Mouse (Mus musculus) hindbrain, embryonic 13.5 days (tissue): Measurements from ENCODE around the gene Gapdhs. TPM values are rescaled to one million over a fixed set of nuclear protein-coding genes. Genes with fewer than 3 reads are reported as not detected.
"Not testable (repeated sequence)": the region's sequence is repeated elsewhere in the genome, so short reads cannot be mapped to it uniquely, and the experiment has no call there.

Experiments used
- ATAC-seq: fragments of 200-750 bp; cut with Nextera tagmentation; 2 replicates; pipeline ENCODE4 v1.8.0; 2017; ENCODE audit warnings: moderate TSS enrichment; ENCODE audit not compliant: low FRiP score
- H3K27ac ChIP-seq: fragments of 300-500 bp; sonication (generic); 2 replicates; pipeline ENCODE4 v1.5.1; 2015; ENCODE audit warnings: inconsistent platforms, mild to moderate bottlenecking, moderate library complexity
- H3K27me3 ChIP-seq: fragments of 300-500 bp; sonication (generic); 2 replicates; pipeline ENCODE4 v1.6.1; 2015; ENCODE audit warnings: mild to moderate bottlenecking, inconsistent platforms
- H3K36me3 ChIP-seq: fragments of 300-500 bp; sonication (generic); 2 replicates; pipeline ENCODE4 v1.6.1; 2015; ENCODE audit warnings: mild to moderate bottlenecking, inconsistent platforms
- H3K4me1 ChIP-seq: fragments of 300-500 bp; sonication (generic); replicated peaks from 2 replicates; pipeline ENCODE4 v1.6.1; 2015; ENCODE audit warnings: inconsistent platforms
- H3K4me2 ChIP-seq: fragments of 300-500 bp; sonication (generic); 2 replicates; pipeline ENCODE4 v1.6.1; 2015; ENCODE audit warnings: inconsistent platforms, mild to moderate bottlenecking, moderate library complexity
- H3K4me3 ChIP-seq: fragments of 300-500 bp; sonication (generic); 2 replicates; pipeline ENCODE4 v1.5.1; 2015; ENCODE audit warnings: mild to moderate bottlenecking, inconsistent platforms
- H3K9ac ChIP-seq: fragments of 300-500 bp; sonication (generic); 2 replicates; pipeline ENCODE4 v1.6.1; 2015; ENCODE audit warnings: mild to moderate bottlenecking, inconsistent platforms
- H3K9me3 ChIP-seq: fragments of 300-500 bp; sonication (generic); 2 replicates; pipeline ENCODE4 v1.6.1; 2016; ENCODE audit warnings: inconsistent platforms
- WGBS: fragments of 180-500 bp; shearing (Covaris S2); methylation state at CpG from one replicate; pipeline ENCODE4 v1.1.7; 2015; 5-methylcytosine and 5-hydroxymethylcytosine counted together
- polyA plus RNA-seq: library from polyadenylated mRNA; unstranded; fragments of >200 nt; fragmentation: Nextera tagmentation; extraction: Ambion mirVana; gene quantifications from 2 replicates; pipeline ENCODE4 v1.2.1, GENCODE M21; 2015

Gapdhs gene
- 1.3 and 1.7 TPM in 2 replicates for polyA plus RNA-seq

DNA sequence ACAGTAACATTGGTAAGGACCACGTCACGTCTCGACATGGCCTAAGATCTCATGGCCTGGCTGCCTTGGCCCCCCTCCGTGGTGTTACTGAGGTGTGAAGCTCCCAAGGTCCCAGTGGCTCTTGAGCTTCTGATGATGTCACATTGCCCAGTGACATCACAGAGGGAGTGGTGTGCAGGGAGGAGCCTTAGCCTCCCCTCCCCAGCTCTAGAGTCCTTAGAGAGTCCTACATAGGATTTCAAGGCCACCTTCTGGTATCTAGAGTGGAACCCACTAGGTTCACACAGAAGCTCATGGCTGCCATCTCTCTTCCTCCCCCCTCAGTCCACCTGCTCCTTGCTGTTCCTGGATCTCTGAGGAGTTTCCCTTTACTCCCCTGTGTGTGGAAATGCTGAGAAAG lies at the start of gene Gapdhs:
Gene Gapdhs (minus strand): TSS at position 65 of the 400 bp plus-strand sequence.
- not testable (repeated sequence) for H3K27ac ChIP-seq, H3K9me3 ChIP-seq, ATAC-seq, H3K4me2 ChIP-seq, H3K27me3 ChIP-seq, H3K4me1 ChIP-seq, H3K9ac ChIP-seq, H3K4me3 ChIP-seq
- WGBS, result 100% methylated on average over 1 of the region's 4 CpGs
- H3K36me3 ChIP-seq, result peaks cover 30% of the 10 kb centered on the region

DNA sequence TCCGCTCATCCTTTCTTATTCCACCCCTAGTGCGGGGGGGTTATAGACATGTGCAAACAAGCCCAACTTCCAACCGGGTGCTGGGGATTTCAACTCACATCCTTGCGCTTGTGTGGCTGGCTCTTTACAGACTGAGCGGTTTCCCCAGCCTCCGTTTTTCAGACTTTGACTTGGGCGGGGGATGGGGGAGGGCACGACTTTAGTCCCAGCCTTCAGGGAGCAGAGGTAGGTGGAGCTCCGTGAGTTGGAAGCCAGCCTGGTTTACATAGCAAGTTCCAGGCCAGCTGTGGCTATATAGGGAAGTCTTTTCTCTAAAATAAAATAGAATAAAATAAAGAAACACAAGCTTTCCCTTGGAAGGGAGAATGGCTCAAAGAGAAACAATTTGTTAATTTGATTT lies 48.4 kb upstream of the Gapdhs start:
- H3K27ac ChIP-seq, result no peak overlapping the region
- WGBS, result 37% methylated on average over 9 of the region's 9 CpGs
- no peaks in the 10 kb centered on the region for H3K9me3 ChIP-seq
- peaks cover 9% of the 10 kb centered on the region; the same call in 1 of the 2 replicates for H3K27me3 ChIP-seq
- no peak overlapping the region for H3K9ac ChIP-seq
- no peak overlapping the region for H3K4me3 ChIP-seq
- H3K36me3 ChIP-seq, result no peaks in the 10 kb centered on the region
- no peaks in the 10 kb centered on the region for H3K4me1 ChIP-seq
- H3K4me2 ChIP-seq, result no peak overlapping the region
- no peak for ATAC-seq

DNA sequence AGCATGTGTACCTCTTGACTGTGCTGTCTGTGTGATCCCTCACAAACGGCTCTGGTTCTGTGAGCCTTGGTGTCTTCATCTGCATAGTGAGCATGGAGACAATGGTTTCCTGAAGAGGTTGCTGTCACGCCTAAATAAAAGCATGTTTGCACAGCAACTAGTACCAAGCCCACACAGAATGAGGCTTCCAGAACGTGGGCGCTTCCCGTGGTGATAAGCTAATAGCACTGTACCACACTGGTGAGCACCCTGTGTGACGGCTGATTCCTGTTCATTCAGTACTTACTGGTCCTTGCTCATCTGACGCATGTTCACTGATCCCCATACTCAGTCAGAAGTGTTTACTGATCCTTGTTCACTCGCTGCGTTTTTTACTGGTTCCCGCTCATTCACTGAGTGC lies 46.7 kb upstream of the Gapdhs start:
- H3K4me1 ChIP-seq, result peaks cover 15% of the 10 kb centered on the region

DNA sequence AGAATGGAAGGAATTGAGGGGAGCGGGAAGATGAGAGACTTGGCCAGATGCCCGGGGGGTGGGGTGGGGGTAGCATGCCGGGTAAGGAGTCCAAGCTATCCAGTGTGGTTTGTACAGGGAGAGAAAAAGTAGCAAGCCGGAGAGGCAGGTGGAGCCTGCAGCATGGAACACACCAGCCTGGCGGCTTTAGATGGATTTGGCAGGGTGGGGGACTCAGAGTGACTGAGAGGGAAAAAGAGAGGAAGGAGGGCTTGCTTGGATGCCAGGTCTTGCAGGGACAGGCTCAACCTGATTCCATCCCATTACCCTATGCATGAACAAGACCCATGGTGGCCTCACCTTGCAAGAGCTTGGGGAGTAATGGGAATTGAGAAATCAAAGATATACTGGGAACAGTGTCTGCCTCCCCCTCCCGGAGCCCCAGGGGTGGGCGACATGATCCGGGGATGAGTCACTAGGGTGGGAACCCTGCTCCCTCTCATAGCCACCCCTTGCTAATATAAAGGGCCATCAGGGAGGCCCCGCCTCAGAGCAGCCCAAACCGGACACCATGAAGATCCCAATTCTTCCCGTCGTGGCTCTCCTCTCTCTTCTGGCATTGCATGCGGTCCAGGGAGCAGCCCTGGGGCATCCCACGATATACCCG lies 44.0 kb upstream of the Gapdhs start, which contains the start of gene Krtdap:
Gene Krtdap (plus strand): TSS at position 520 of the 646 bp plus-strand sequence.
- WGBS, result 55% methylated on average over 15 of the region's 15 CpGs
- Histone ChIP-seq H3K27ac (no peak within 1 kb of the TSS), H3K4me3 (no peak within 1 kb of the TSS), H3K4me2 (no peak within 1 kb of the TSS), H3K4me1 (peaks cover 15% of the 10 kb centered on the region), H3K9me3 (no peaks in the 10 kb centered on the region), H3K9ac (no peak within 1 kb of the TSS), H3K36me3 (no peaks in the 10 kb centered on the region), H3K27me3 (0 out of 2 replicates have a peak, but pooled peaks cover 4% of the 10 kb centered on the region)
- ATAC-seq, result no peak

More for the DNA sequence above, 46.7 kb upstream of the Gapdhs start:
- Histone ChIP-seq H3K27me3 (peaks cover 9% of the 10 kb centered on the region; the same call in 1 of the 2 replicates), H3K27ac (no peak overlapping the region), H3K4me3 (no peak overlapping the region), H3K36me3 (no peaks in the 10 kb centered on the region), H3K4me2 (no peak overlapping the region), H3K9ac (no peak overlapping the region), H3K9me3 (no peaks in the 10 kb centered on the region)
- WGBS, result 79% methylated on average over 10 of the region's 10 CpGs
- no peak for ATAC-seq

DNA sequence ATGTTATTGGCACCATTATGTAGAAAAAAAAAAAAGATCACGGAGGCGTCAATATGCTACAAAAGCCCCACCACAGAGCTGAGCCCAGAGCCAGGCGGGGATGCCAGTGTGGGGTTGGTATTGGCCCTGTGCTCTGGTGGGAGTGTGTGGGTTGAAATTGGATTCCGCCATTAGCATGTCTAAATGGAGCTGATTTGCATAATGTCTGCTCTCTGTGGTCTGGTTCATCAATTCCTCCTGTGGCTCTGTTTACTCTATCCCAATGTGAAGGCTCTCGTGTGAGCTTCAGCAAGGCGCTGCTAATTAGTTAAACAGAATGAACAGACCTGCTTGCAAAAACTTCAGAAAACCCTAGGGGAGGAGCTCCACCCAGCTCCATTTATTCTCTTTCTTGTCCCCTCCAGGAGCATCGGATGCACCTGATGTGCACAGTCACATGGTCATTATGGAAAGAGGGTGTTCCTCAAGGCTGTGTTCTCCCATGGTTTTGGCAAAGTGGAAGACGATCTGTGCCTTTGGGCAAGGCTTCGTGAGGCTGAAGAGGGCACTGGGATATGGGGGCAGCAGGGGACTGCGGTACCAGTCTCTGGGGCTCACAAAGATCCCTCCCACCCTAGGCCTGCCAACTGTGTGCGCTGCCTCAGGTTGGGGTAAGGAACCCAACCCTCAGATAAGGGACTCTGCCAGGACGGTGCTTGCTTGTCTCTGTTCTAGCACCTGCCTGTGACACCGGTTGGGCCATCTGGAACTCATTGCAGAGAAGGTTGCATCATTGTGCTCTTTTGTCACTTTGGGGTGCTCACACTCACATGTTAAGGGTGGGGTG lies 42.5 kb upstream of the Gapdhs start:
- Histone ChIP-seq H3K4me2 (no peak overlapping the region), H3K27me3 (0 out of 2 replicates have a peak, but pooled peaks cover 4% of the 10 kb centered on the region), H3K27ac (peak overlapping the region; percentile 77), H3K9me3 (no peaks in the 10 kb centered on the region), H3K36me3 (no peaks in the 10 kb centered on the region), H3K4me3 (no peak overlapping the region), H3K9ac (no peak overlapping the region), H3K4me1 (peaks cover 15% of the 10 kb centered on the region)
- WGBS, result 46% methylated on average over 13 of the region's 13 CpGs
- peak; percentile 89 for ATAC-seq

DNA sequence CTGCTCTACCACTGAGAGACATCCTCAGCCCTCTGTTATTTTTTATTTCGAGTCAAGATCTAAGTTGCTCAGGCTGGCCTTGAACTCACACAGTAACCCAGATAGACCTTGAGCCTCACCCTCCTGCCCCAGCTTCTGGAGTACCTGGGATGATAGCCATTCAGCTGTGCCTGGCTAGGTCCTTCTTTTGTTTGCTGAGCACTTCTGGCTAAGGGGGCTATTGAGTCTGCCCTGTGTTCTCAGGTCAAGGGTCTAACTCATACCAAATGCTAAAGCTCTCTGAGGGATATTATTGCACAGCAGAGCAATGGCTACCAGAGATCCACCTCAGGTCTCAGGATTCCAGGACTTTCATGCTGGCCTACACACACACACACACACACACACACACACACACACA lies 41.7 kb upstream of the Gapdhs start:
- 65% methylated on average over 1 of the region's 1 CpGs for WGBS
- no peaks in the 10 kb centered on the region for H3K9me3 ChIP-seq
- H3K4me3 ChIP-seq, result no peak overlapping the region
- peaks cover 15% of the 10 kb centered on the region for H3K4me1 ChIP-seq
- H3K36me3 ChIP-seq, result no peaks in the 10 kb centered on the region
- H3K4me2 ChIP-seq, result no peak overlapping the region
- ATAC-seq, result no peak
- H3K27me3 ChIP-seq, result 0 out of 2 replicates have a peak, but pooled peaks cover 4% of the 10 kb centered on the region
- H3K27ac ChIP-seq, result peak overlapping the region; percentile 77
- no peak overlapping the region for H3K9ac ChIP-seq

DNA sequence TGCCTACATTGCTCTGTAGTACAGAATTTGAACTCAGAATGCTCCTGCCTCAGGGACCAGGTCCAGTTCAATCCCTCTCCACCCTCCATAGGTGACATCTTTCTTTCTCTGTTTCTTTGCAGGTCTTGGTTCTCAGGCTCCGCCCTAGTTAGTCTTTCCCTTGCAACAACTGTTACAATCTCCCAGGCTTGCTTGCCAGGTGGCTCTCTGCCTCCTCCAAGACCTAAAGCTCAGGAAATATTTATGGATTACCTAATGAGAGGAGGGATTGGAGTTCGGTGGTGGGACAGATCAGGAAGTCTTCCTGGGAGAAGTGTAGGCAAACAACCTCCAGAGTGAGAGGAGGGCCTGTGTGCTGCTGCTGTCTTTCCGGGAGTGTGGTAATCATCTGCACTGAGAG lies 39.2 kb upstream of the Gapdhs start:
- whole genome bisulfite sequencing, result 79% methylated on average over 3 of the region's 3 CpGs

DNA sequence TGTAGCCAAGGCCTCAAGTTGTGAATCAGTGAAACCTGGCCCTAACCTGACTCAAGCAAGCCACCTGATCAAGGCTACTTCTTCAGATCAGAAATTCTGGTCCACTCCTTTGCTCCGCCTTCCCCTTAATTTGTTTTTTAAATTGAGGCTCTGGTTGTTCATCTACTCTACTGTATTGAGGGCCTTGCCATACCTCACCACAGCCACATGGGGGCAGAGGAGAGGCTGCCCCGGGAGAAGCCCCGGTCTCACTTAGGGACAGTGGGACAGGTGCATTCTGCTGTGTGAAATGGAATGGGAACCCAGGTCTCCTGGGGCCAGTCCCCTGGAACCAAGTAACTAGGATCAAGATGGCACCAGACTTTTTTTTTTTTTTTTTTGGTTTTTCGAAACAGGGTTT lies 38.3 kb upstream of the Gapdhs start:
- no peak overlapping the region for H3K4me2 ChIP-seq
- no peak for ATAC-seq
- 67% methylated on average over 4 of the region's 4 CpGs for WGBS

More for the DNA sequence above, 39.2 kb upstream of the Gapdhs start:
- peaks cover 15% of the 10 kb centered on the region for H3K4me1 ChIP-seq
- no peak overlapping the region for H3K4me2 ChIP-seq
- no peak overlapping the region for H3K4me3 ChIP-seq
- H3K9ac ChIP-seq, result no peak overlapping the region
- no peak for ATAC-seq
- H3K36me3 ChIP-seq, result no peaks in the 10 kb centered on the region
- no peaks in the 10 kb centered on the region for H3K27me3 ChIP-seq
- H3K9me3 ChIP-seq, result no peaks in the 10 kb centered on the region
- no peak overlapping the region for H3K27ac ChIP-seq

DNA sequence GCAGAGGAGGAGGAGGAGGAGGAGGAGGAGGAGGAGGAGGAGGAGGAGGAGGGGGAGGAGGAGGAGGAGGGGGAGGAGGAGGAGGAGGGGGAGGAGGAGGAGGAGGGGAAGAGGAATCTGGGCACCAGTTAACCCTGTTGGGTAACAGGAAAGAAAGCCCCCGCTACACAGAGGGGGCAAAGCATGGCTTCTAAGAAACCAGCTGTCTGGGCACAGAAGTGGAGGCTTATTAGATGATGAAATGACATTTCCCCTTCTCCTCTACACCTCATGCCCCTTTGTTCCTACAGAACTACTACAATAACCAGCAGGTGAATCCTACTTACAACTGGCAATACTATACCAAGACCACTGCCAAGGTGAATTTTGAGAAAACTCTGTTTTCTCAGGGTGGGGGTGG lies 34.4 kb upstream of the Gapdhs start:
- Histone ChIP-seq H3K9ac (no peak overlapping the region), H3K27me3 (0 out of 2 replicates have a peak, but pooled peaks cover 2% of the 10 kb centered on the region), H3K4me2 (no peak overlapping the region), H3K9me3 (no peaks in the 10 kb centered on the region), H3K4me3 (no peak overlapping the region), H3K36me3 (no peaks in the 10 kb centered on the region), H3K4me1 (no peaks in the 10 kb centered on the region), H3K27ac (no peak overlapping the region)
- 77% methylated on average over 1 of the region's 1 CpGs for WGBS
- no peak for ATAC-seq

More for the DNA sequence above, 38.3 kb upstream of the Gapdhs start:
- H3K27ac ChIP-seq, result no peak overlapping the region
- no peak overlapping the region for H3K4me3 ChIP-seq
- no peaks in the 10 kb centered on the region for H3K27me3 ChIP-seq
- peaks cover 15% of the 10 kb centered on the region for H3K4me1 ChIP-seq
- H3K36me3 ChIP-seq, result no peaks in the 10 kb centered on the region
- no peaks in the 10 kb centered on the region for H3K9me3 ChIP-seq
- H3K9ac ChIP-seq, result no peak overlapping the region

DNA sequence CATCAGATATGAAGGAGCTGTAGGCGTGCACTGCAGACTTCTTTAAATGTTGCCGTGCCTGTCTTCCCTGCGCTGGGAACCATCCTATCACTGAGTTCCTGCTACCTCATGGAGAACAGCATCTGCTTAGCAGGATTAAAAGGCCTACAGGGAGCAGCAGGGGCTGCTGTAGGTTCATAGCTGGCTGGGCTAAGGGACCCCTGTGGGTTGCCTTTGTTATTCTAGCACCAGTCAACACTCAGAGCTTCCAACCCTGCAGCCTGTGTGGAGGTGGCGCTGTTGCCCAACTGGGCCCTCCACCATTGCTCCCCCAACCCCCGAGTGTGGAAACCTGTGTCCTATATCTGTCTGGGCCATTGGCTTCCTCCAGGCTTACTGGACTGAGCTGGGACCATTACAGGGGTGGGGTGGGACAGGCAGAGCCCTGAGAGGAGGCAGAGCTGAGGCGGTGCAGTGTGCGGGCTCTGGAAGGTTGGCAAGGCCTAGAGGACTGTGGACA lies 33.6 kb upstream of the Gapdhs start:
- WGBS, result 44% methylated on average over 7 of the region's 7 CpGs
- no peaks in the 10 kb centered on the region for H3K9me3 ChIP-seq
- no peaks in the 10 kb centered on the region for H3K36me3 ChIP-seq
- no peak for ATAC-seq
- H3K27ac ChIP-seq, result no peak overlapping the region
- no peak overlapping the region for H3K4me2 ChIP-seq
- H3K9ac ChIP-seq, result no peak overlapping the region
- H3K4me1 ChIP-seq, result no peaks in the 10 kb centered on the region
- 0 out of 2 replicates have a peak, but pooled peaks cover 2% of the 10 kb centered on the region for H3K27me3 ChIP-seq
- no peak overlapping the region for H3K4me3 ChIP-seq

DNA sequence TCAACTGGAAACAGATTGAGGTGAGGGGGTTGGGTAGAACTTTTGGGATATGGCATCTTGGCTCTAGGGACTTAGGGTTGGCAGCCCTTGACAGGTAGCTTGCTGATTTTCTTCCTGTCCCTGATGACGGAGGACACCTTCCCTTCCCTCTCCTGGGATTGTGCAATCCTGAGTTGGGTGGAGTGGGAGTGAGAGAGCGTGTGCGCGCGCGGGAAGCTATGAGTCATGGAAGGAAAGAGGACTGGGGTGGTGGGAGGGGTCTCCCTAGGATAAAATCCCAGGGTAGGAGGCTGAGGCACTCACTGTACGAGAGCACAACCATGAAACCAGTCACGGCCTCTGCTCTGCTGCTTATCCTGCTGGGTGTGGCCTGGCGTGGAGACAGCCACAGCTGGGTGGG lies 32.6 kb upstream of the Gapdhs start:
- H3K9me3 ChIP-seq, result no peaks in the 10 kb centered on the region
- H3K36me3 ChIP-seq, result no peaks in the 10 kb centered on the region
- H3K4me2 ChIP-seq, result no peak overlapping the region
- no peak overlapping the region for H3K27ac ChIP-seq
- ATAC-seq, result no peak
- no peaks in the 10 kb centered on the region for H3K4me1 ChIP-seq
- no peak overlapping the region for H3K4me3 ChIP-seq
- 91% methylated on average over 9 of the region's 9 CpGs for WGBS
- 0 out of 2 replicates have a peak, but pooled peaks cover 2% of the 10 kb centered on the region for H3K27me3 ChIP-seq
- H3K9ac ChIP-seq, result no peak overlapping the region

DNA sequence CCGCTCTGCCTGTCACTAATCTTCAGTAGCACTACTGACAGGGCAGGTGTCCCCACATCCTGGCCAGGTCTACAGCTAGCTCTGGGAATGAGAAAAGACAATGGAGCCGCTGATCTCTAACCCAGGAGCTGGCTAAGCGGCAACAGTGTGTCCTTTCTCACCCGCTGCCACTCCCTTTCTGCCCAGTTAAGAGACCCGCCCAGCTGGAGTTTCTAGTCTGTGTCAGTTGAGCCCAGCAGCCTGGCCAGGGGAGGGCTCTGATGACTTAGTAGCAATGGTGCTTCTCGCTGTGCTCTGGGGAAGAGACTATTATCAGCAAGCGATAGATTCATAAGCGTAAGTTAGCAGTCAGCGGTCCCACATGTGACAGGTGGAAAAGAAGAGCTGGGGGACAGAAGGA lies 25.8 kb upstream of the Gapdhs start:
- no peak for ATAC-seq
- no peak overlapping the region for H3K27ac ChIP-seq
- no peak overlapping the region for H3K4me3 ChIP-seq
- 0 out of 2 replicates have a peak, but pooled peaks cover 6% of the 10 kb centered on the region for H3K27me3 ChIP-seq
- 0 out of 2 replicates have a peak, but pooled peaks cover 5% of the 10 kb centered on the region for H3K4me1 ChIP-seq
- 45% methylated on average over 9 of the region's 9 CpGs for WGBS
- no peak overlapping the region for H3K4me2 ChIP-seq
- H3K36me3 ChIP-seq, result no peaks in the 10 kb centered on the region
- no peaks in the 10 kb centered on the region for H3K9me3 ChIP-seq
- H3K9ac ChIP-seq, result no peak overlapping the region
